Comparison of ENCODE assay signal across 34 mouse cellular contexts in the genomic region with DNA sequence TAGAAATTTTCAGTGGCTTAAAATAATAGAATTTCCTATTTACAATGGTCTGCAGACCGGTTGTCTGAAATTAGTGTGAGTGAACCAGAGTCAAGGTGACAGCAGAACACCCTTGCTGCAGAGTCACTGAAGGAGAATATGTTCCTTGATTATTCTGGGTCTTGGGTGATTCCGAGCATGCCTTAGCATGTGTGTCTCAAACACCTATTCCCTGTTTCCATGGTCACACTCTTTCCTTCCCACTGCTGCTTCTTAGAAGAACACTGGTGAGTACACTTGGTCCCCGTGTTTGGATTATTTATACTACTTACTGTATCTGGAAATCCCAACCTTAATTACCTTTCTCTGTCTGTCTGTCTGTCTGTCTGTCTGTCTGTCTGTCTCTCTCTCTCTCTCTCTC.
"Had no signal": no experiment of that assay in that cellular context is flagged by ENCODE, and none has a peak within 500 bp of the region (broad histone marks: within the 10 kb centered on the region; RNA-seq: fewer than 3 reads in every experiment).

No protein-coding gene starts in this region.

- H3K9ac ChIP-seq: heart, embryonic 12.5 days; heart, embryonic 13.5 days; heart, embryonic 15.5 days; hindbrain, embryonic 12.5 days; hindbrain, embryonic 13.5 days; hindbrain, embryonic 14.5 days; hindbrain, embryonic 15.5 days; intestine, embryonic 15.5 days; kidney, embryonic 15.5 days had no signal

- H3K27me3 ChIP-seq: heart, embryonic 12.5 days; heart, embryonic 13.5 days; heart, embryonic 15.5 days; hindbrain, embryonic 12.5 days; hindbrain, embryonic 13.5 days; hindbrain, embryonic 15.5 days; intestine, embryonic 15.5 days; kidney, embryonic 15.5 days had no signal

- H3K36me3 ChIP-seq: heart, embryonic 10.5 days; heart, embryonic 12.5 days; heart, embryonic 13.5 days; heart, embryonic 15.5 days; hindbrain, embryonic 10.5 days; hindbrain, embryonic 12.5 days; hindbrain, embryonic 13.5 days; hindbrain, embryonic 15.5 days; intestine, embryonic 15.5 days; kidney, embryonic 15.5 days had no signal

- H3K4me1 ChIP-seq: heart, embryonic 10.5 days; heart, embryonic 12.5 days; heart, embryonic 13.5 days; heart, embryonic 15.5 days; hindbrain, embryonic 10.5 days; hindbrain, embryonic 12.5 days; hindbrain, embryonic 13.5 days; hindbrain, embryonic 15.5 days; intestine, embryonic 15.5 days; kidney, embryonic 15.5 days had no signal

- H3K9me3 ChIP-seq: heart, embryonic 10.5 days; heart, embryonic 12.5 days; heart, embryonic 13.5 days; heart, embryonic 15.5 days; hindbrain, embryonic 10.5 days; hindbrain, embryonic 12.5 days; hindbrain, embryonic 13.5 days; hindbrain, embryonic 15.5 days; intestine, embryonic 15.5 days; kidney, embryonic 15.5 days had no signal

- H3K4me3 ChIP-seq: heart, embryonic 10.5 days; heart, embryonic 12.5 days; heart, embryonic 13.5 days; heart, embryonic 15.5 days; hindbrain, embryonic 10.5 days; hindbrain, embryonic 12.5 days; hindbrain, embryonic 13.5 days; hindbrain, embryonic 15.5 days; intestine, embryonic 15.5 days; kidney, embryonic 15.5 days; layer of hippocampus, adult 2 months had no signal

- H3K4me2 ChIP-seq: heart, embryonic 11.5 days; heart, embryonic 12.5 days; heart, embryonic 13.5 days; heart, embryonic 15.5 days; hindbrain, embryonic 12.5 days; hindbrain, embryonic 13.5 days; hindbrain, embryonic 14.5 days; hindbrain, embryonic 15.5 days; intestine, embryonic 15.5 days; kidney, embryonic 15.5 days had no signal

- ATAC-seq: hindbrain, embryonic 16.5 days; hindbrain, postnatal 0 days; inflammation-experienced regulatory T-cells, adult 6 months; intestine, embryonic 15.5 days; intestine, embryonic 16.5 days; intestine, postnatal 0 days had no signal

- H3K27ac ChIP-seq: heart, embryonic 10.5 days; heart, embryonic 13.5 days; heart, embryonic 15.5 days; hindbrain, embryonic 10.5 days; hindbrain, embryonic 12.5 days; hindbrain, embryonic 13.5 days; hindbrain, embryonic 14.5 days; hindbrain, embryonic 15.5 days; hindbrain, postnatal 0 days; intestine, embryonic 15.5 days; kidney, embryonic 15.5 days; kidney, postnatal 0 days; layer of hippocampus, adult 2 months had no signal

- DNase-seq: heart, postnatal 10 days; heart, postnatal 14 days; heart, postnatal 36 days; kidney, adult 11 months; kidney, adult 18-20 months; kidney, adult 2 months; kidney, adult 8-10 months; kidney, adult 9 months; kidney, postnatal 10 days; kidney, postnatal 14 days; kidney, postnatal 25 days; kidney, postnatal 36 days; kidney, postnatal 4 days; layer of hippocampus, adult 9-11 months; layer of hippocampus, postnatal 36 days had no signal
